Mouse (Mus musculus): ENCODE data around the gene Ssrp1. TPM values are rescaled to one million over a fixed set of nuclear protein-coding genes. Genes with fewer than 3 reads are reported as not detected.

The Ssrp1 gene
- polyA plus RNA-seq, 1 experiment from 2014 or later, result 230 TPM

- Histone ChIP-seq H3K4me1 (peaks cover 12% of the 10 kb centered on the region), H3K9ac (peak overlapping the region; percentile 56), H3K36me3 (peaks cover 31% of the 10 kb centered on the region), H3K27me3 (replicated peaks) (peaks cover 18% of the 10 kb centered on the region), H3K4me2 (peak overlapping the region; percentile 66), H3K4me3 (peak overlapping the region; percentile 45), H3K9me3 (replicated peaks) (no peaks in the 10 kb centered on the region), H3K27ac (no peak overlapping the region)
- 14% methylated on average over 11 of the region's 11 CpGs for WGBS (ENCODE audit: insufficient replicate concordance)
- peak; percentile 73 for ATAC-seq
Observed at GRCm38 (mm10) chr2:85060591-85061060, 23.6 kb downstream of the Ssrp1 start.

GRCm38 (mm10) chr2:85061107-85061541, 24.1 kb downstream of the Ssrp1 start:
- no peaks in the 10 kb centered on the region for H3K9me3 ChIP-seq (replicated peaks)
- peak overlapping the region; percentile 66 for H3K4me2 ChIP-seq
- H3K4me3 ChIP-seq, result peak overlapping the region; percentile 45
- H3K27ac ChIP-seq, result no peak overlapping the region
- peak; percentile 18 for ATAC-seq
- H3K36me3 ChIP-seq, result peaks cover 31% of the 10 kb centered on the region
- peak overlapping the region; percentile 56 for H3K9ac ChIP-seq
- peaks cover 14% of the 10 kb centered on the region for H3K27me3 ChIP-seq (replicated peaks)
- WGBS (ENCODE audit: insufficient replicate concordance), result 37% methylated on average over 10 of the region's 10 CpGs
- peaks cover 12% of the 10 kb centered on the region for H3K4me1 ChIP-seq

- no peak overlapping the region for H3K27ac ChIP-seq
- no peak overlapping the region for H3K4me2 ChIP-seq
- H3K4me1 ChIP-seq, result peaks cover 10% of the 10 kb centered on the region
- 63% methylated on average over 12 of the region's 12 CpGs for WGBS (ENCODE audit: insufficient replicate concordance)
- peaks cover 3% of the 10 kb centered on the region; the same call in 1 of the 2 replicates for H3K27me3 ChIP-seq (replicated peaks)
- no peak for ATAC-seq
- H3K9ac ChIP-seq, result no peak overlapping the region
- H3K9me3 ChIP-seq (replicated peaks), result no peaks in the 10 kb centered on the region
- H3K4me3 ChIP-seq, result no peak overlapping the region
- peaks cover 16% of the 10 kb centered on the region for H3K36me3 ChIP-seq
Observed at GRCm38 (mm10) chr2:85065141-85065875, 28.3 kb downstream of the Ssrp1 start.

- Histone ChIP-seq H3K4me2 (no peak overlapping the region), H3K27me3 (replicated peaks) (0 out of 2 replicates have a peak, but pooled peaks cover 2% of the 10 kb centered on the region), H3K4me3 (no peak overlapping the region), H3K4me1 (0 out of 2 replicates have a peak, but pooled peaks cover 3% of the 10 kb centered on the region), H3K27ac (no peak overlapping the region), H3K9ac (no peak overlapping the region), H3K36me3 (peaks cover 16% of the 10 kb centered on the region), H3K9me3 (replicated peaks) (no peaks in the 10 kb centered on the region)
- no peak for ATAC-seq
- WGBS (ENCODE audit: insufficient replicate concordance), result 71% methylated on average over 5 of the region's 5 CpGs
Observed at GRCm38 (mm10) chr2:85066937-85067336, 29.9 kb downstream of the Ssrp1 start.

GRCm38 (mm10) chr2:85067903-85068625, 31.0 kb downstream of the Ssrp1 start:
- H3K27me3 ChIP-seq (replicated peaks), result no peaks in the 10 kb centered on the region
- H3K9ac ChIP-seq, result no peak overlapping the region
- H3K4me2 ChIP-seq, result no peak overlapping the region
- H3K9me3 ChIP-seq (replicated peaks), result no peaks in the 10 kb centered on the region
- ATAC-seq, result no peak
- WGBS (ENCODE audit: insufficient replicate concordance), result 70% methylated on average over 10 of the region's 10 CpGs
- H3K36me3 ChIP-seq, result peaks cover 15% of the 10 kb centered on the region
- no peak overlapping the region for H3K27ac ChIP-seq
- H3K4me1 ChIP-seq, result 0 out of 2 replicates have a peak, but pooled peaks cover 8% of the 10 kb centered on the region
- no peak overlapping the region for H3K4me3 ChIP-seq

- Histone ChIP-seq H3K4me2 (no peak overlapping the region), H3K27ac (no peak overlapping the region), H3K9me3 (replicated peaks) (no peaks in the 10 kb centered on the region), H3K27me3 (replicated peaks) (no peaks in the 10 kb centered on the region), H3K4me1 (0 out of 2 replicates have a peak, but pooled peaks cover 8% of the 10 kb centered on the region), H3K36me3 (peaks cover 13% of the 10 kb centered on the region), H3K9ac (no peak overlapping the region), H3K4me3 (no peak overlapping the region)
- no peak for ATAC-seq
- WGBS (ENCODE audit: insufficient replicate concordance), result 73% methylated on average over 2 of the region's 2 CpGs
Observed at GRCm38 (mm10) chr2:85068626-85069025, 31.6 kb downstream of the Ssrp1 start.

- 66% methylated on average over 15 of the region's 15 CpGs for WGBS (ENCODE audit: insufficient replicate concordance)
- H3K9ac ChIP-seq, result no peak overlapping the region
- no peak overlapping the region for H3K27ac ChIP-seq
- H3K4me2 ChIP-seq, result no peak overlapping the region
- H3K4me1 ChIP-seq, result 0 out of 2 replicates have a peak, but pooled peaks cover 8% of the 10 kb centered on the region
- peaks cover 10% of the 10 kb centered on the region for H3K36me3 ChIP-seq
- no peak for ATAC-seq
- H3K4me3 ChIP-seq, result no peak overlapping the region
- H3K9me3 ChIP-seq (replicated peaks), result no peaks in the 10 kb centered on the region
- no peaks in the 10 kb centered on the region for H3K27me3 ChIP-seq (replicated peaks)
Observed at GRCm38 (mm10) chr2:85070086-85070485, 33.1 kb downstream of the Ssrp1 start.

GRCm38 (mm10) chr2:85071921-85072320, 34.9 kb downstream of the Ssrp1 start:
- peak; percentile 19; the same call in 1 of the 2 replicates for ATAC-seq
- no peak overlapping the region for H3K4me3 ChIP-seq
- H3K27ac ChIP-seq, result no peak overlapping the region
- 0 out of 2 replicates have a peak, but pooled peaks cover 8% of the 10 kb centered on the region for H3K4me1 ChIP-seq
- no peak overlapping the region for H3K4me2 ChIP-seq
- H3K36me3 ChIP-seq, result peaks cover 10% of the 10 kb centered on the region
- H3K27me3 ChIP-seq (replicated peaks), result no peaks in the 10 kb centered on the region
- H3K9me3 ChIP-seq (replicated peaks), result no peaks in the 10 kb centered on the region
- WGBS (ENCODE audit: insufficient replicate concordance), result 72% methylated on average over 5 of the region's 5 CpGs
- H3K9ac ChIP-seq, result no peak overlapping the region

- Histone ChIP-seq H3K4me1 (0 out of 2 replicates have a peak, but pooled peaks cover 8% of the 10 kb centered on the region), H3K27ac (no peak overlapping the region), H3K36me3 (peaks cover 10% of the 10 kb centered on the region), H3K4me2 (no peak overlapping the region), H3K4me3 (no peak overlapping the region), H3K27me3 (replicated peaks) (no peaks in the 10 kb centered on the region), H3K9ac (no peak overlapping the region), H3K9me3 (replicated peaks) (no peaks in the 10 kb centered on the region)
- 61% methylated on average over 5 of the region's 5 CpGs for WGBS (ENCODE audit: insufficient replicate concordance)
- no peak for ATAC-seq
Observed at GRCm38 (mm10) chr2:85073751-85074150, 36.7 kb downstream of the Ssrp1 start.

- Histone ChIP-seq H3K4me3 (no peak overlapping the region), H3K36me3 (no peaks in the 10 kb centered on the region), H3K27me3 (replicated peaks) (no peaks in the 10 kb centered on the region), H3K4me2 (no peak overlapping the region), H3K9me3 (replicated peaks) (no peaks in the 10 kb centered on the region), H3K27ac (no peak overlapping the region), H3K4me1 (no peaks in the 10 kb centered on the region), H3K9ac (no peak overlapping the region)
- WGBS (ENCODE audit: insufficient replicate concordance), result 55% methylated on average over 11 of the region's 11 CpGs
- no peak for ATAC-seq
Observed at GRCm38 (mm10) chr2:85088716-85089646, 51.9 kb downstream of the Ssrp1 start.

GRCm38 (mm10) chr2:85091325-85091724, 54.3 kb downstream of the Ssrp1 start:
- Histone ChIP-seq H3K4me3 (no peak overlapping the region), H3K27ac (no peak overlapping the region), H3K9ac (no peak overlapping the region), H3K36me3 (no peaks in the 10 kb centered on the region), H3K27me3 (replicated peaks) (no peaks in the 10 kb centered on the region), H3K4me2 (no peak overlapping the region), H3K9me3 (replicated peaks) (no peaks in the 10 kb centered on the region), H3K4me1 (no peaks in the 10 kb centered on the region)
- ATAC-seq, result no peak
- 82% methylated on average over 4 of the region's 4 CpGs for WGBS (ENCODE audit: insufficient replicate concordance)

Measured in liver, embryonic 12.5 days (tissue).